In the genomic region with DNA sequence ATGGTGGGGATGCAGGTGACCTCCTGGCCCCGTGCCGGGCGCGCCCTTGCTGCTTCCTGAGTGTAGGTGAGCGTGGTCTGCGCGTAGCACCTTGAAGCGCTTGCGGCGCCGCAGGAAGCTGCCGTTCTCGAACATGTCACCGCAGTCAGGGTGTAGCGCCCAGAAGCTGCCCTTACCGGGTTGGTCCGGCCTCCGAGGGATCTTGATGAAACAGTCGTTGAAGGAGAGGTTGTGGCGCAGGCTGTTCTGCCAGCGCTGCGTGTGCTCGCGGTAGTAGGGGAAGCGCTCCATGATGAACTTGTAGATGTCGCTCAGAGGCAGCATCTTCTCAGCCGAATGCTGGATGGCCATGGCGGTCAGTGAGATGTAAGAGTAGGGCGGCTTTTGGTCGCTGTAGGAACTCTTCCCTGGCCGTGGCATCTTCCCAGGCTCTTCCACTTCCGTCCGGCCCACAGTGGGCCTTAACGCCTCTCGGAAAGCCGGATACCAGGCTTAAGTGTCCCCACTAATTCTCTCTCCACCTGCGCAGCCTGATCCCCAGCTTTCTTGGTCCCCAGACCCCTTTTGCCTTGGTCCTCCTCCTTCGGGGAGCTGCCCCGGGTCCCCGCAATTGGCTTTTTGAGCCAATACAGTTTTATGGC, we compare ENCODE assay signal across 9 mouse cellular contexts. TPM values are rescaled to one million over a fixed set of nuclear protein-coding genes. Genes with fewer than 3 reads are reported as not detected.
DNase-seq lines count a peak whose midpoint lies in the region; ATAC-seq and TF ChIP-seq lines count a peak whose summit lies in the region.
"Had no signal": no experiment of that assay in that cellular context is flagged by ENCODE, and none has a peak within 500 bp of the region (broad histone marks: within the 10 kb centered on the region; RNA-seq: fewer than 3 reads in every experiment).

Gene Foxb2, minus strand, starts transcription at position 585 of the 641 bp plus-strand sequence.

- H3K9ac ChIP-seq in forebrain, embryonic 12.5 days = peak within 1 kb of the TSS; percentile 47
- no peak within 1 kb of the TSS for H3K9ac ChIP-seq in limb, embryonic 15.5 days
- no peak within 1 kb of the TSS for H3K9ac ChIP-seq in stomach, embryonic 14.5 days (replicated peaks; ENCODE audit: low read depth, low read length)

- no peak for ATAC-seq in cerebellum, adult (ENCODE audit: insufficient number of reproducible peaks, low FRiP score, low TSS enrichment)
- no peak; the same call in 1 of the 2 replicates for ATAC-seq in forebrain, embryonic 12.5 days (ENCODE audit: low FRiP score)
- 0 out of 2 replicates have a peak, but pooled peaks have one; percentile 35 for ATAC-seq in limb, embryonic 15.5 days (ENCODE audit: insufficient number of reproducible peaks, low FRiP score, low TSS enrichment, low read depth)
- ATAC-seq in stomach, embryonic 14.5 days (ENCODE audit: insufficient number of reproducible peaks, insufficient read depth, low FRiP score, low read depth) = no peak
- no peak for ATAC-seq in erythroid progenitor cell, adult 5-6 weeks (replicated peaks; ENCODE audit: low FRiP score, poor library complexity, severe bottlenecking)

- no peak within 1 kb of the TSS for H3K27ac ChIP-seq in forebrain, embryonic 12.5 days
- no peak within 1 kb of the TSS for H3K27ac ChIP-seq in limb, embryonic 15.5 days
- H3K27ac ChIP-seq in stomach, embryonic 14.5 days (ENCODE audit: low read length) = no peak within 1 kb of the TSS

- no peak for TF ChIP-seq CTCF in C2C12 (IDR thresholded peaks at IDR 0.05; ENCODE audit: control insufficient read depth, insufficient read depth, insufficient read length)

- DNase-seq in cerebellum, postnatal 14 days = peak; percentile 31
- DNase-seq in left cerebral cortex, postnatal 4 days = no peak

- H3K4me2 ChIP-seq in forebrain, embryonic 12.5 days = peak within 1 kb of the TSS; percentile 88
- H3K4me2 ChIP-seq in limb, embryonic 15.5 days = peak within 1 kb of the TSS; percentile 89
- H3K4me2 ChIP-seq in stomach, embryonic 14.5 days (replicated peaks; ENCODE audit: low read depth, low read length) = peak within 1 kb of the TSS; percentile 54

- H3K79me3 ChIP-seq in C2C12 (ENCODE audit: low read depth) = no peaks in the 10 kb centered on the region

- H3ac ChIP-seq in C2C12 (ENCODE audit: control insufficient read depth, insufficient read length, low read depth) = peak within 1 kb of the TSS; percentile 10

- H3K79me2 ChIP-seq in C2C12 (ENCODE audit: control insufficient read depth, insufficient read depth) = no peaks in the 10 kb centered on the region

- under 1% methylated on average over 40 of the region's 40 CpGs for WGBS in forebrain, embryonic 12.5 days
- 1% methylated on average over 40 of the region's 40 CpGs for WGBS in limb, embryonic 15.5 days
- WGBS in stomach, embryonic 14.5 days = 2% methylated on average over 40 of the region's 40 CpGs

- H3K4me3 ChIP-seq in C2C12 (ENCODE audit: insufficient read depth, poor library complexity, severe bottlenecking) = no peak within 1 kb of the TSS
- peak within 1 kb of the TSS; percentile 51 for H3K4me3 ChIP-seq in forebrain, embryonic 12.5 days (replicated peaks)
- peak within 1 kb of the TSS; percentile 45 for H3K4me3 ChIP-seq in limb, embryonic 15.5 days
- peak within 1 kb of the TSS; percentile 34 for H3K4me3 ChIP-seq in stomach, embryonic 14.5 days (ENCODE audit: low read depth, low read length)

- H3K27me3 ChIP-seq in C2C12 (ENCODE audit: control insufficient read depth, insufficient read depth, insufficient read length) = peaks cover 5% of the 10 kb centered on the region
- H3K27me3 ChIP-seq in forebrain, embryonic 12.5 days = peaks cover 99% of the 10 kb centered on the region
- peaks cover 100% of the 10 kb centered on the region for H3K27me3 ChIP-seq in limb, embryonic 15.5 days
- peaks cover 60% of the 10 kb centered on the region for H3K27me3 ChIP-seq in stomach, embryonic 14.5 days (ENCODE audit: control insufficient read depth, insufficient read depth, low read length)

- no peaks in the 10 kb centered on the region for H3K9me3 ChIP-seq in forebrain, embryonic 12.5 days
- no peaks in the 10 kb centered on the region for H3K9me3 ChIP-seq in limb, embryonic 15.5 days
- H3K9me3 ChIP-seq in stomach, embryonic 14.5 days (ENCODE audit: control insufficient read depth, low read depth, low read length) = no peaks in the 10 kb centered on the region

- no peaks in the 10 kb centered on the region for H3K36me3 ChIP-seq in C2C12 (ENCODE audit: control insufficient read depth, insufficient read depth)
- H3K36me3 ChIP-seq in forebrain, embryonic 12.5 days (replicated peaks) = no peaks in the 10 kb centered on the region
- no peaks in the 10 kb centered on the region for H3K36me3 ChIP-seq in limb, embryonic 15.5 days
- no peaks in the 10 kb centered on the region for H3K36me3 ChIP-seq in stomach, embryonic 14.5 days (ENCODE audit: control insufficient read depth, insufficient read depth, low read length)

- intact Hi-C loops in left cerebral cortex, postnatal 4 days (cut with DNase I) = no loop called here

- H3K4me1 ChIP-seq in forebrain, embryonic 12.5 days = peaks cover 54% of the 10 kb centered on the region
- H3K4me1 ChIP-seq in limb, embryonic 15.5 days = peaks cover 56% of the 10 kb centered on the region
- H3K4me1 ChIP-seq in stomach, embryonic 14.5 days (ENCODE audit: control insufficient read depth, insufficient read depth, low read length) = peaks cover 17% of the 10 kb centered on the region; the same call in 1 of the 2 replicates

TF ChIP-seq in C2C12, 6 proteins besides CTCF, POLR2A, EP300 and RAD21:
- TF ChIP-seq MAX (IDR thresholded peaks at IDR 0.05) (no peak), MYOD1 (IDR thresholded peaks at IDR 0.05; ENCODE audit: control insufficient read depth, insufficient read length, low read depth) (no peak), USF1 (IDR thresholded peaks at IDR 0.05; ENCODE audit: low read depth) (no peak), CEBPB (IDR thresholded peaks at IDR 0.05; ENCODE audit: low read depth) (no peak), FOSL1 (IDR thresholded peaks at IDR 0.05; ENCODE audit: insufficient read depth, low read length, poor library complexity, severe bottlenecking) (no peak), MYOG (IDR thresholded peaks at IDR 0.05; ENCODE audit: control insufficient read depth, extremely low read depth, insufficient read length) (no peak)

RNA-seq across cellular contexts. Expression of gene Foxb2, which starts in this region (rescaled TPM):
- polyA plus RNA-seq in C2C12 (2012; fragmentation: generic; extraction: Trizol) = not detected
- polyA plus RNA-seq in forebrain, embryonic 12.5 days (2016; fragmentation: Nextera tagmentation; extraction: Ambion mirVana) = 0.66 and 0.74 TPM in 2 replicates
- polyA plus RNA-seq in limb, embryonic 15.5 days (2015; fragmentation: Nextera tagmentation; extraction: Ambion mirVana) = not detected in 2 replicates
- polyA plus RNA-seq in stomach, embryonic 14.5 days (2014; fragmentation: Nextera tagmentation; extraction: Ambion mirVana) = not detected in 2 replicates
- not detected in 2 replicates for total RNA-seq in erythroid progenitor cell, adult 5-6 weeks (2015; ENCODE audit: low replicate concordance)
- not detected in 2 replicates for total RNA-seq in erythroid progenitor cell, adult 5-6 weeks (2017; ENCODE audit: low replicate concordance)
- total RNA-seq in left cerebral cortex, postnatal 4 days (2021) = not detected
- total RNA-seq: heart, adult 18-20 months had no signal

Comparison
In these comparisons a context has a peak if more than half of its experiments do, and no peak if none do; other contexts are left out.
1. Peak in ATAC-seq, H3K4me3 ChIP-seq and H3K4me2 ChIP-seq in limb, embryonic 15.5 days; RNA of the gene not detected or under 1 TPM.